Mouse (Mus musculus) liver, postnatal 0 days (tissue): ENCODE results near the gene Olfr432.

ENCODE experiments used
- CTCF ChIP-seq: sonication (generic); IDR thresholded peaks from 2 replicates; pipeline ENCODE4 v1.5.1; 2016; ENCODE audit warnings: antibody characterized with exemption, low read depth
- EP300 ChIP-seq: IDR thresholded peaks from 2 replicates; pipeline ENCODE4 v1.6.1; 2016; ENCODE audit warnings: antibody characterized with exemption, low read depth, mild to moderate bottlenecking

DNA sequence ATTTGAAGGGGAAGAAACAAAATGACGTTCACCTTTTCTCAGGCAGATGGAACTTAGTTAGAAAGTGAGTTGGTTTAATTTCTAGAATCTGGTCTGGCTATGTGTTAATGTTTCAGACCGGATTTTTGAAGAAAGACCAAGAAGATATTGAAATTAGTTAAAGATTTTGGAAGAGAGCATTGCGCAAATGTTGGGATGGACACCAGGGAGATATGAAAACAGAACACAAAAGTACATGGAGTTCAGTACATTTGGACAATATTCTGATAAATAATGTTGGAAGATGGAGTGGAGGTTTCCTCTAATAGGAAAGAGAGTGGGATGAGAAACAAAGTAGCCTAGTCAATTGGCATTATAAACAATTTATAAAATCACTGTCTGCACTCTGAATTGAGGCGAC lies 2.5 kb downstream of the Olfr432 start:
- no peak for TF ChIP-seq EP300
- TF ChIP-seq CTCF: no peak
